Mouse (Mus musculus): ENCODE data around the gene Tnfaip1. TPM values are rescaled to one million over a fixed set of nuclear protein-coding genes. Genes with fewer than 3 reads are reported as not detected.

The Tnfaip1 gene
- total and polyA plus RNA-seq, 2 experiments from 2014 or later, result 38.2 to 59.1 TPM

DNA sequence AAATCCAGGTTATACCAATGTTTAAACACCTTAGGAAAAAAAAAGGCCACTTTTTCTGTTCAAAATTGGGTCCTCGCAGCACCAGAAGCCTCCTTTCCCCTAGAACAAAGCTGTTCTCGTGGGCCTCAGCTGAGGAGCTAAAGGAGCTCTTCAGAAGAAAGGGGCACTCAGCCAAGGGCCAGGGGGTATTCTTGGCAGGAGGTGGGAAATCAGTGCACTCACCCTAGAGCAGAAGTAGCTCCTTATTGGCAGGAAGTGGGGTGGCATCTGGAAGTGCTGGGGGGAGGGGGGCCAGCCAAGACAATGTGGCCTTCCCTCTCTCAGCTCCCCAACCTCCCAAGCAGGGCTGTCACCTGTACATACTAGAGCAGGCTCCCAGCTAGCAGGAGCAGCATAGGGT lies 11.3 kb downstream of the Tnfaip1 start:
- Histone ChIP-seq H3K36me3 (ENCODE audit: insufficient read depth, low read length) (peaks cover 84% of the 10 kb centered on the region), H3K9ac (replicated peaks; ENCODE audit: low read length, poor library complexity, severe bottlenecking) (no peak overlapping the region), H3K9me3 (ENCODE audit: low read length) (no peaks in the 10 kb centered on the region), H3K4me2 (ENCODE audit: low read depth, low read length, poor library complexity, severe bottlenecking) (no peak overlapping the region), H3K27ac (ENCODE audit: low read depth, low read length) (no peak overlapping the region), H3K4me1 (ENCODE audit: insufficient read depth, low read length) (no peaks in the 10 kb centered on the region), H3K27me3 (ENCODE audit: insufficient read depth, low read length) (no peaks in the 10 kb centered on the region), H3K4me3 (ENCODE audit: low read depth, low read length) (no peak overlapping the region)
- WGBS, result 69% methylated on average over 2 of the region's 2 CpGs
- peak; percentile 61 for DNase-seq (ENCODE audit: low spot score)
- no peak for ATAC-seq (ENCODE audit: low FRiP score)
- TF ChIP-seq CTCF (IDR thresholded peaks at IDR 0.05), result no peak

DNA sequence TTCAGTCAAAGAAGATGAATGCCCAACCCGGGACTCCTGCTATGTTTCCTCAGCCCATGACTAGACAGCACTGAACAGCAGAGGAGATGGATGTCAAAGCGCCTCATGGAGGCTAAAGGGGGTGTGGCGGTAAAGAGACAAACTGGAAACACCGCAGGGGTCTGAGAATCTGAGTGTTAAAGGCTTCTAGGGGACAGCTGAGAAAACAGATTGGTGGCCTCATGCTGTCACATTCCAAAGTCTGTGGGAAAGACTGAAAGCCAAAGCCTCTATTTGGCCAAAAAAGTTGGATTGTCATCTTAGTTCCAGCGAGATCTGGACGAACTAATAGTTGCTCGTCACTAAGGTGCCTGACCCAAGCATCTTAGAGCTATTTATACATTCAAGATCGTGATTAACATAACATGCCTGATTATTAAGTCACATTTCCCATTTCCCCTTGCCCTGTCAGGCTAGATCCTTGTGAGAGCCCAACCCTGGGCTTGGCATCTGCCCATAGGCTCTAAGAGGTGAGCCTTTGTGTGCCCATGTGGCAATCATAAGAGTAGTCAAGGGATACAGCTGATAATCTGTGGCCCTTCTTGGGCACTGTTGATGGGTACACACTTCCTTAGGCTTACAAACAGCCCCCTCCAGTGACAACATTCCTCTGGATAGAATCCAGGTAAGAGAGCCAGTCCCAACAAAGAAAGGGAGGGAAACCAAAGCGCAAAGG lies 12.7 kb downstream of the Tnfaip1 start:
- ATAC-seq (ENCODE audit: low FRiP score) (no peak), DNase-seq (ENCODE audit: low spot score) (peak; percentile 44)
- Histone ChIP-seq H3K9ac (replicated peaks; ENCODE audit: low read length, poor library complexity, severe bottlenecking) (no peak overlapping the region), H3K27ac (ENCODE audit: low read depth, low read length) (no peak overlapping the region), H3K4me3 (ENCODE audit: low read depth, low read length) (no peak overlapping the region), H3K27me3 (ENCODE audit: insufficient read depth, low read length) (no peaks in the 10 kb centered on the region), H3K9me3 (ENCODE audit: low read length) (no peaks in the 10 kb centered on the region), H3K4me2 (ENCODE audit: low read depth, low read length, poor library complexity, severe bottlenecking) (no peak overlapping the region), H3K36me3 (ENCODE audit: insufficient read depth, low read length) (peaks cover 84% of the 10 kb centered on the region), H3K4me1 (ENCODE audit: insufficient read depth, low read length) (no peaks in the 10 kb centered on the region)
- no peak for TF ChIP-seq CTCF (IDR thresholded peaks at IDR 0.05)
- WGBS, result 76% methylated on average over 9 of the region's 9 CpGs

DNA sequence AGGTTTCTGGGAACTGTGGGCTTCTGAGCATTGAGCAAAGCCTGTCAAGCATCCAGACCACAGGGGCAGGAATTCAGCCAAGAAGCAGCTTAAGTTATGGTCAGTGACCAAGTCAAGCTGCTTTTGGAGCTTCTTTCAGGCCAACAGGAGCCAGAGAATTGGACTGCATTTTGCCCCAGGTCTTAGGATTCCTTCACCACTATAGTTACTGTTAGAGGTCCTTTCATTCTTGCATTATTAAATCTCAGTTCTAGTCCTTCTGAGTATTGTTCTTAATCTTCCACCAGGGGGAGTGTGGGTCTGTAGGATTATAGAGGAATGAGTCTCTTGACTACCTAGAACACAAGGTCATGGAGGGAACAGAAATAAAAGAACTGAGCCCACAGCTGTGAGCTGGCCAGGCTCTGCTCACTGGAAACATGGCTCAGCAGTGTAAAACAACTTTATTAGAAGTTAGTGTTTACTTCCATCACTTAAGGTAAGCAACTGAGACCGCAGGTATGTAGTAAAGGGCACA lies 13.6 kb downstream of the Tnfaip1 start:
- no peak overlapping the region for H3K4me2 ChIP-seq (ENCODE audit: low read depth, low read length, poor library complexity, severe bottlenecking)
- no peaks in the 10 kb centered on the region for H3K9me3 ChIP-seq (ENCODE audit: low read length)
- no peaks in the 10 kb centered on the region for H3K4me1 ChIP-seq (ENCODE audit: insufficient read depth, low read length)
- 88% methylated on average over 1 of the region's 1 CpGs for WGBS
- ATAC-seq (ENCODE audit: low FRiP score), result no peak
- H3K4me3 ChIP-seq (ENCODE audit: low read depth, low read length), result no peak overlapping the region
- TF ChIP-seq CTCF (IDR thresholded peaks at IDR 0.05), result peak; percentile 60
- peaks cover 85% of the 10 kb centered on the region for H3K36me3 ChIP-seq (ENCODE audit: insufficient read depth, low read length)
- H3K27me3 ChIP-seq (ENCODE audit: insufficient read depth, low read length), result no peaks in the 10 kb centered on the region
- peak; percentile 31 for DNase-seq (ENCODE audit: low spot score)
- 0 out of 2 replicates have a peak overlapping the region, but pooled peaks have one; percentile 3 for H3K27ac ChIP-seq (ENCODE audit: low read depth, low read length)
- H3K9ac ChIP-seq (replicated peaks; ENCODE audit: low read length, poor library complexity, severe bottlenecking), result no peak overlapping the region

DNA sequence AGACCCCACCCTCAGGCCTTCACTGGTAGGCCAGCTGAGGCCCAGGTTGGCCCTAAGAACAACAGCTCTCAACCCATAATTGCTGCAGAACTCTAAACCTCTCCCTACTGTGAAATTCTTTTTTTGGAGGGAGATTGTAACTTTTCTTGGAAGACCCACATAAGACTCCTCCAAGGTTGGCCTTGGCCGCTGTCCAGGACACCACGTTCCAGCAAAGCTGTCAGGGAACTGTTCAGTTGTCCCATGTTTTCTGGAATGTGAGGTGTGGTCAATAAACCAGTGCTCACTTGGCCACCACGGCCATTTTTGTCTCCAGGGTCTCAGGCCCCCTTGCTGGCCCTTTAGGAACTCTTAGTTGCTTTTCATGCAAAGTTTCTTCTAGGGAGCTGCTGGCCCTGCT lies 14.3 kb downstream of the Tnfaip1 start:
- no peaks in the 10 kb centered on the region for H3K4me1 ChIP-seq (ENCODE audit: insufficient read depth, low read length)
- H3K4me3 ChIP-seq (ENCODE audit: low read depth, low read length), result no peak overlapping the region
- no peak overlapping the region for H3K9ac ChIP-seq (replicated peaks; ENCODE audit: low read length, poor library complexity, severe bottlenecking)
- WGBS, result 94% methylated on average over 3 of the region's 3 CpGs
- H3K36me3 ChIP-seq (ENCODE audit: insufficient read depth, low read length), result peaks cover 81% of the 10 kb centered on the region
- no peak for TF ChIP-seq CTCF (IDR thresholded peaks at IDR 0.05)
- H3K27me3 ChIP-seq (ENCODE audit: insufficient read depth, low read length), result no peaks in the 10 kb centered on the region
- H3K27ac ChIP-seq (ENCODE audit: low read depth, low read length), result 0 out of 2 replicates have a peak overlapping the region, but pooled peaks have one; percentile 3
- no peak overlapping the region for H3K4me2 ChIP-seq (ENCODE audit: low read depth, low read length, poor library complexity, severe bottlenecking)
- DNase-seq (ENCODE audit: low spot score) (no peak), ATAC-seq (ENCODE audit: low FRiP score) (no peak)
- no peaks in the 10 kb centered on the region for H3K9me3 ChIP-seq (ENCODE audit: low read length)

DNA sequence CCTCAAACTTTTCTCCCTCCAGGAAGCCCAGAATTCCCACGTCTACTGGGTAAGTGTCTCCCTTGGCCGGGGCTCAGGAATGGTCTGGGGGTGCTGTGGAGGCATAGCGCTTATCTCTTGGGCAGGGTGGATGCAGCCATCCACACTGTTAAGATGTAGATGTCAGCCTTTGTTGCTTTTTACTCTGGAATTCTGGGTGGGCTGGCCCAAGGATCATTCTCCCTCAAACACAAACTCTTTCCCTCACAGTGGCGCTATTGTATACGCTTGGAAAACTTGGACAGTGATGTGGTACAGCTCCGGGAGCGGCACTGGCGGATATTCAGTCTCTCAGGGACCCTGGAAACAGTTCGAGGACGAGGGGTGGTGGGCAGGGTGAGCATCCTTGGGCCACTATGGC lies 17.2 kb downstream of the Tnfaip1 start:
- DNase-seq (ENCODE audit: low spot score), result no peak
- Histone ChIP-seq H3K36me3 (ENCODE audit: insufficient read depth, low read length) (peaks cover 68% of the 10 kb centered on the region), H3K27me3 (ENCODE audit: insufficient read depth, low read length) (no peaks in the 10 kb centered on the region)

DNA sequence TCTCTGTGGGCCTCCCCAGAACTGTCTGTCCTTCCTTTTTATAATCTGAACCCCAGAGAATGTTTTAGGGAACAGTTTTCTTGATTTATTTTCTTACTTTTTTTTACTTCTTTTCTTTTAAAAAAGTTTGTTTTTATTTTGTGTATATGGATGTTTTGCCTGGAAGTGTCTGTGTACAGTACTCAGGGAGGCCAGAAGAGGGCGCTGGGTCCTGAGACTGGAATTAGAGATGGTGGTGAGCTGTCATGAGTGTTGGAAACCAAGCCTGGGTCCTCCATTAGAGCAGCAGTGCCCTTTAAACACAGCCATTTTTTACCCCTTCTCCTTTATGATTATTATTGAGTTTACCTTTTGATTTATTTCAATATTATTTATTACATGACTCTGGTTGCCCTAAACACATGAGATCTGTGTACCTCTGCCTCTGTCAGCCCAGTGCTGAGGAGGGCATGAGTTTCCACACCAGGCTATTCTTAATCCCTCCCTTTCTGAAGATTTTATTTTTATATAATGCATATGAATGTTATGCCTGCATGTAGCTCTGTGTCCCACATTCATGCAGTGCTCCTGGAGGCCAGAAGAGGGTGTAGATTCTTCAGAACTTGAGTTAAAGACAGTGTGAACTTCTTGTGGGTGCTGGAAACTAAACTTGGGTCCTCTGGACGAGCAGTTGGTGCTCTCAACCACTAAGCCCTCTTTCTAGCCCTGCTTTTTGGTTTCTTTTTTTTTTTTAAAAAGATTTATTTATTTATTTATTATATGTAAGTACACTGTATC lies 20.4 kb downstream of the Tnfaip1 start:
- 55% methylated on average over 2 of the region's 2 CpGs for WGBS
- Histone ChIP-seq H3K4me3 (ENCODE audit: low read depth, low read length) (no peak overlapping the region), H3K36me3 (ENCODE audit: insufficient read depth, low read length) (peaks cover 38% of the 10 kb centered on the region), H3K9me3 (ENCODE audit: low read length) (no peaks in the 10 kb centered on the region), H3K27me3 (ENCODE audit: insufficient read depth, low read length) (no peaks in the 10 kb centered on the region), H3K27ac (ENCODE audit: low read depth, low read length) (no peak overlapping the region), H3K9ac (replicated peaks; ENCODE audit: low read length, poor library complexity, severe bottlenecking) (no peak overlapping the region), H3K4me1 (ENCODE audit: insufficient read depth, low read length) (peaks cover 6% of the 10 kb centered on the region; the same call in 1 of the 2 replicates), H3K4me2 (ENCODE audit: low read depth, low read length, poor library complexity, severe bottlenecking) (no peak overlapping the region)
- DNase-seq (ENCODE audit: low spot score), result no peak
- no peak for ATAC-seq (ENCODE audit: low FRiP score)
- TF ChIP-seq CTCF (IDR thresholded peaks at IDR 0.05), result peak; percentile 61

More for the DNA sequence above, 17.2 kb downstream of the Tnfaip1 start:
- 86% methylated on average over 10 of the region's 10 CpGs for WGBS
- no peak overlapping the region for H3K4me2 ChIP-seq (ENCODE audit: low read depth, low read length, poor library complexity, severe bottlenecking)
- no peaks in the 10 kb centered on the region for H3K4me1 ChIP-seq (ENCODE audit: insufficient read depth, low read length)
- no peaks in the 10 kb centered on the region for H3K9me3 ChIP-seq (ENCODE audit: low read length)
- H3K9ac ChIP-seq (replicated peaks; ENCODE audit: low read length, poor library complexity, severe bottlenecking), result no peak overlapping the region
- no peak for TF ChIP-seq CTCF (IDR thresholded peaks at IDR 0.05)
- ATAC-seq (ENCODE audit: low FRiP score), result no peak
- H3K4me3 ChIP-seq (ENCODE audit: low read depth, low read length), result no peak overlapping the region
- H3K27ac ChIP-seq (ENCODE audit: low read depth, low read length), result no peak overlapping the region
